Mouse (Mus musculus): ENCODE data around the gene Cwc27.

GRCm38 (mm10) chr13:104622102-104622743 is 194.7 kb downstream of the Cwc27 start:
- TF ChIP-seq POLR2A (IDR thresholded peaks at IDR 0.05; ENCODE audit: borderline replicate concordance, extremely low read depth, insufficient read depth, insufficient read length, poor library complexity, severe bottlenecking) (no peak), CTCF (IDR thresholded peaks at IDR 0.05; ENCODE audit: borderline replicate concordance, extremely low read depth, insufficient read depth, insufficient read length) (no peak)

Data from brain, embryonic 14.5 days (tissue).